ENCODE assay signal across 9 mouse cellular contexts in the genomic region with DNA sequence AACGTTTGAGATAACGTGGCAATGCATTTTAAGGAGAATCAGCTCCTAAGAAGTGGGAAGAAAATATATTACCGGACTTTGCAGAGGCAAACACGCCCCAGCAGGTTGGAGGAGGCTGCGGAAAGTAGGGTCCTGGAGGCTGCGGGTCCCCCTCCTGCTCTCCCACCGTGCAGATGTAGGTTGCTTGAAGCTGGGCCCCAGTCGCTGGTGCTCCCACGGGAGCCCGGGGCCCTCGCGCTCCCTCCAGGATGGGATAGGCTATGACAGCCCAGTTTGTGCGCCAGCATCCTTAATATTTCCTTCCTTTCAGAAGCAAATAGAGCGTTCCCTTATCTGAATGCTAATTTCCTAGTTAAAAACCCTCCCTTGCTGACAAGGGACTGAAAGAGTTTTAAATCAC.
A peak's percentile ranks its signal among the peaks of the same experiment; 100 is the strongest.
DNase-seq lines count a peak whose midpoint lies in the region; ATAC-seq and TF ChIP-seq lines count a peak whose summit lies in the region.
"Had no signal": no experiment of that assay in that cellular context is flagged by ENCODE, and none has a peak within 500 bp of the region (broad histone marks: within the 10 kb centered on the region; RNA-seq: fewer than 3 reads in every experiment).

No protein-coding gene starts in this region.

- H3K9ac ChIP-seq in midbrain, embryonic 13.5 days (replicated peaks), result no peak overlapping the region

- no peak for TF ChIP-seq CTCF in gastrocnemius, adult 2 months (IDR thresholded peaks at IDR 0.05)

- peak; percentile 76 for DNase-seq in heart, adult 11 months
- DNase-seq in heart, adult 8-10 months (ENCODE audit: low spot score), result no peak
- peak; percentile 32 for DNase-seq in R1 (ENCODE audit: low read depth, low spot score)
- peak; percentile 18 for DNase-seq in hindbrain, embryonic 10.5 days (ENCODE audit: low spot score)
- DNase-seq in testis, postnatal 10 days (ENCODE audit: low spot score), result no peak
- no peak for DNase-seq in gastrocnemius, adult 2 months
- DNase-seq: kidney, adult 11 months had no signal

- H3K4me2 ChIP-seq in midbrain, embryonic 13.5 days (replicated peaks), result peak overlapping the region; percentile 53

- no peaks in the 10 kb centered on the region for H3K36me3 ChIP-seq in hindbrain, embryonic 10.5 days
- no peaks in the 10 kb centered on the region for H3K36me3 ChIP-seq in midbrain, embryonic 13.5 days

- peaks cover 17% of the 10 kb centered on the region for H3K4me1 ChIP-seq in hindbrain, embryonic 10.5 days (replicated peaks)
- H3K4me1 ChIP-seq in midbrain, embryonic 13.5 days (replicated peaks), result peaks cover 18% of the 10 kb centered on the region

- intact Hi-C loops in gastrocnemius, adult 2 months (cut with DNase I), result no loop called here

- H3K9me3 ChIP-seq in hindbrain, embryonic 10.5 days, result no peaks in the 10 kb centered on the region
- H3K9me3 ChIP-seq in midbrain, embryonic 13.5 days, result no peaks in the 10 kb centered on the region

- ATAC-seq in midbrain, embryonic 13.5 days, result peak; percentile 84
- ATAC-seq in inflammation-experienced regulatory T-cells, adult 6 months, result no peak

- WGBS in hindbrain, embryonic 10.5 days, result 5% methylated on average over 14 of the region's 14 CpGs
- WGBS in midbrain, embryonic 13.5 days, result 1% methylated on average over 14 of the region's 14 CpGs

- peaks cover 100% of the 10 kb centered on the region for H3K27me3 ChIP-seq in hindbrain, embryonic 10.5 days (ENCODE audit: insufficient read depth, poor library complexity, severe bottlenecking)
- peaks cover 99% of the 10 kb centered on the region for H3K27me3 ChIP-seq in midbrain, embryonic 13.5 days

- peak overlapping the region; percentile 42; the same call in 1 of the 2 replicates for H3K4me3 ChIP-seq in hindbrain, embryonic 10.5 days
- no peak overlapping the region for H3K4me3 ChIP-seq in midbrain, embryonic 13.5 days (replicated peaks)
- H3K4me3 ChIP-seq in gastrocnemius, adult 2 months, result no peak overlapping the region

- no peak overlapping the region for H3K27ac ChIP-seq in hindbrain, embryonic 10.5 days
- H3K27ac ChIP-seq in midbrain, embryonic 13.5 days, result peak overlapping the region; percentile 35; the same call in 1 of the 2 replicates
- H3K27ac ChIP-seq in gastrocnemius, adult 2 months, result no peak overlapping the region

Comparison
In these comparisons a context has a peak if more than half of its experiments do, and no peak if none do; other contexts are left out.
1. DNase-seq: peak in heart, adult 11 months (single experiment), R1 (single experiment) and hindbrain, embryonic 10.5 days (single experiment); none in heart, adult 8-10 months (single experiment), testis, postnatal 10 days (single experiment) and gastrocnemius, adult 2 months (single experiment).